Mouse (Mus musculus) embryonic fibroblast, embryonic 13.5 days (primary cell): ENCODE data around the gene Rplp2. TPM values are rescaled to one million over a fixed set of nuclear protein-coding genes. Genes with fewer than 3 reads are reported as not detected.
"Not testable (repeated sequence)": the region's sequence is repeated elsewhere in the genome, so short reads cannot be mapped to it uniquely, and the experiment has no call there.

Source experiments
- H3K27ac ChIP-seq: 2 replicates; pipeline ENCODE4 v1.5.1; 2012; ENCODE audit warnings: low read length, control low read depth, inconsistent platforms; ENCODE audit not compliant: insufficient read depth
- H3K4me1 ChIP-seq: 2 replicates; pipeline ENCODE4 v1.6.1; 2011; ENCODE audit warnings: low read length; ENCODE audit not compliant: control insufficient read depth, insufficient read depth
- H3K4me3 ChIP-seq: 2 replicates; pipeline ENCODE4 v1.5.1; 2011; ENCODE audit warnings: mild to moderate bottlenecking, control low read depth, low read length; ENCODE audit not compliant: insufficient read depth
- CTCF ChIP-seq: IDR thresholded peaks from 2 replicates; pipeline ENCODE4 v1.5.1; 2011; ENCODE audit warnings: mild to moderate bottlenecking, control low read depth, low read length, moderate library complexity, borderline replicate concordance; ENCODE audit not compliant: insufficient read depth
- POLR2A ChIP-seq: IDR thresholded peaks from 2 replicates; pipeline ENCODE4 v1.6.1; 2011; ENCODE audit warnings: low read depth, mild to moderate bottlenecking, control low read depth, low read length, moderate library complexity
- polyA plus RNA-seq: library from polyadenylated mRNA; stranded (reverse); fragments of >200 nt; gene quantifications from 2 replicates; pipeline ENCODE4 v1.2.4, GENCODE M21; 2011; ENCODE audit warnings: low read depth; ENCODE audit not compliant: missing spikeins, insufficient read length

Gene Rplp2
- polyA plus RNA-seq, 1 experiment = 1,600 TPM

DNA sequence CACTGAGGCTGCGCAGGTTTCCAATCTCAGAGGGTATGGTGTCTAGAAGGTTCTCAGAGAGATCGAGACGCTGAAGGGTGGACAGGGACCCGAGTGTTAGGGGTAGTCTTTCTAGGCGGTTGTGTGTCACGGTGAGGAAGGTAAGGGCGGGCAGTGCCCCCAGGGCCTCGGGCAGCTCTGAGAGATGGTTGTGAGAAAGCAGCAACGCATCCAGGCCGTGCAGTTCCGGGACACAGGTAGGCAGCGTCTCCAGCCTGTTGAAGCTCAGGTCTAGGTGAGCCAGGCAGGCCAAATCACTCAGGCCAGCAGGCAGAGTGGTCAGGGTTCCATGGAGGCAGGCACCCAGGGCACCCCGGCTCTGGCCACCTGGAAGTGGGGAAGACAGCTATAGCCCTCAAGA, 5.0 kb upstream of the Rplp2 start:
- TF ChIP-seq CTCF (no peak), POLR2A (no peak)
- H3K4me3 ChIP-seq = peak overlapping the region; percentile 63
- peaks cover 3% of the 10 kb centered on the region; the same call in 1 of the 2 replicates for H3K4me1 ChIP-seq
- H3K27ac ChIP-seq = no peak overlapping the region

DNA sequence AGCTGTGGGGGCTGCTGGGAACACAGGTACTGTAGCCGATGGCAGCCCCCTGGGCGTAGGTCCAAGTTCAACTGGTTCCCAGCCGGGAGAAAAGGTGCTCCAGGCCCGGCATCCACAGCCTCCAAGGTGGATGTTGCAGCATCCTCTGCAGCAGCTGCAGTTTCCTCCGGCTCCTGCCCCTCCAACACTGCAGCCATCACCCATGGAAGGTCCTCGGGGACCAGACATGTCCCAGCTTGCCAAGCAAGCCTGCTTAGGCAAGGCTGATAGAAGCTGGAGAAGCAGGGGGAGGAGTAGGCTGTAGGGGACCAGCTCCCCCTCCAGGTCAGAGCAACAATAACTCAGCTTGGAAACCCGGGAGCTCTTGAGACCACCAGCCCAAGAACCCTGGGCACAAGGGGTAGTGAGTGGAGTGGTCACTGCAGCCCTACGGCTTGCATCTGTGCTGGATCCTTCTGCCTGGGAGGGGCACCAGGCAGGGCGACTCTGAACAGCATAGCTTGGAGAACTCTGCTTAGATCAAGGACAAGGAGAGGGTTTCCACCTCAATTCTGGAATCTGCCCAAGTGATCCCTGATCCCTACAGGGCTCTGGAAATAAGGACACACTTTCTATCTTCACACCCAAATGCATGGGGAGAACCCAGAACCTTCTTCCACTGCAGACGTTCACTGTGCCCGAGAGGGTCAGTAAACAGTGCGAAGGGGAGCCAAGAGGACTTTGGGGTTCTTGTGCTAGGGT, 3.9 kb upstream of the Rplp2 start:
- TF ChIP-seq CTCF (peak; percentile 39; the same call in 1 of the 2 replicates), POLR2A (peak; percentile 80)
- Histone ChIP-seq H3K27ac (peak overlapping the region; percentile 3; the same call in 1 of the 2 replicates), H3K4me3 (peak overlapping the region; percentile 63), H3K4me1 (peaks cover 3% of the 10 kb centered on the region; the same call in 1 of the 2 replicates)

DNA sequence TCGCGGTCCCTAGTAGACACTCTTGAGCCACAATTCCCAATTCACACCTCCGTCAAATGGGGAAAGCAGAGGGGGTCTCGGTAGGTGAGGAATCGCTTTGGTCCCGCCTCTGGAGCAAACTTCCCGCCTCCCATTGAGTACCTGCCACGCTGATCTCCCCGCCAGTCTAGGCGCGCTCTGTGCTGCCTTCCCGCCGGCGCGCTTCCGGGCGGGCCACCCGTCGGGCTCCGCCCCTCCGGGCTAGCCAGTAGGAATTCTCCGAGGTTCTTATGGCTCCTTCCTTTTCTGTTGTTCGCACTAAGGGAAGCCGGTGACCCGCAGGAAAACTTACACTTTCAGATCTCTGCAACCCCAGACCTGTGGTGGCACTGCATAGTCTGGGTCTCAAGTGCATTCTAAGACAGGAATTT, 3.3 kb upstream of the Rplp2 start, which contains the start of gene Pidd1:
Gene Pidd1 (minus strand): TSS at position 198 of the 410 bp plus-strand sequence.
- peaks cover 5% of the 10 kb centered on the region for H3K4me1 ChIP-seq
- H3K4me3 ChIP-seq = peak within 1 kb of the TSS; percentile 63
- peak within 1 kb of the TSS; percentile 3; the same call in 1 of the 2 replicates for H3K27ac ChIP-seq
- peak; percentile 67 for TF ChIP-seq POLR2A
- TF ChIP-seq CTCF = no peak

DNA sequence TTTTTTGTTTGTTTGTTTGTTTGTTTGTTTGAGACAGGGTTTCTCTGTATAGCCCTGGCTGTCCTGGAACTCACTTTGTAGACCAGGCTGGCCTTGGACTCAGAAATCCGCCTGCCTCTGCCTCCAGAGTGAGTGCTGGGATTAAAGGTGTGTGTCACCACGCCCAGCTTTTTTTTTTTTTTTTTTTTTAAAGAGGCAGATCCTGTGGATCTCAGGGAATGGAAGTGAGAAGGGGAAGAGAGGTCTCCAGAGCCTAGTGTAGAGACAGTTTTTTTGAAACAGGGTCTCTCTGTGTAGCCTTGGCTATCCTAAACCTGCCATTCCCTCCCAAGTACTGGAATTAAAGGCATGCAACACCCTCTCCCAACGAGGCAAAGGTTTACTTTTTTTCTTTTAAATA, 796 bp upstream of the Rplp2 start:
- not testable (repeated sequence) for H3K4me3 ChIP-seq, H3K4me1 ChIP-seq, H3K27ac ChIP-seq

DNA sequence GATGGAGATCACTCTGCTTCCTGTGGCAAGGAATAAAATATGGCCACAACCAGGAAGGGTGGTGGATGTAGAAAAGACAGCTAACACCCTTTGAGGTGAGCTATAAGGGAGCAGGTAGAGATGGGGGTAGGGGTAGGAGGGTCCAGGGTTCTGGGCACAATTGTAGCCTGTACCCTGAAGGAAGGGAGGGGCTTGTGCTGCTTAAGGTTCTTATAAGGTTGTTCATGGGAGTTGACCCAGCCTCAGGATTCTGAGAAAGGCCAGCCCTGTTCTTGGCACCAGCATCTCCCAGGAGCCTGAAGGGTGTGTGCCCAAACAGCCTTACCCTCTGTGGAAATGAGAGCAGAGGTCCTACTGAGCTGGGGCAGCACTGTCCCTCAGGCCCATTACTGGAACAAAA, 4.8 kb downstream of the Rplp2 start:
- H3K27ac ChIP-seq = no peak overlapping the region
- peaks cover 8% of the 10 kb centered on the region for H3K4me1 ChIP-seq
- H3K4me3 ChIP-seq = no peak overlapping the region
- TF ChIP-seq CTCF = no peak
- no peak for TF ChIP-seq POLR2A

DNA sequence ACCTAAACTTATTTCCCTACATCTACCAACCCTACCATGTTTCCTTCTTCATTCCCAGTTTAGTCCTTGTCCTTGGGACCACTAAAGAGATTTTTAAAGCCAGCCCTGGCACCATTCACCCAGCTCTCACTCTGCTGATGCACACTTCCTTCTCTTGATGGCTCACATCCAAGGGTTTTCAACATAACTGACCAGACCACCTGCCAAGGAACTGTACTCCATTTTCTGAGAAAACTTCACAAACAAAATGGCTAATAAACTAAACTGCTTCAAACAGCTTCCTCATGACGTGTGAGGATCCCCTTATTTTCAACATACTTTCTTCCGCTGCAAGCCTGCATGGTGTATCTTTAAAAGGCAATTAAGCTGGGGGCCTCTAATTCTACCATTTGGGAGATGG, 6.5 kb downstream of the Rplp2 start:
- peaks cover 8% of the 10 kb centered on the region for H3K4me1 ChIP-seq
- H3K4me3 ChIP-seq = no peak overlapping the region
- TF ChIP-seq CTCF = no peak
- TF ChIP-seq POLR2A = no peak
- no peak overlapping the region for H3K27ac ChIP-seq

DNA sequence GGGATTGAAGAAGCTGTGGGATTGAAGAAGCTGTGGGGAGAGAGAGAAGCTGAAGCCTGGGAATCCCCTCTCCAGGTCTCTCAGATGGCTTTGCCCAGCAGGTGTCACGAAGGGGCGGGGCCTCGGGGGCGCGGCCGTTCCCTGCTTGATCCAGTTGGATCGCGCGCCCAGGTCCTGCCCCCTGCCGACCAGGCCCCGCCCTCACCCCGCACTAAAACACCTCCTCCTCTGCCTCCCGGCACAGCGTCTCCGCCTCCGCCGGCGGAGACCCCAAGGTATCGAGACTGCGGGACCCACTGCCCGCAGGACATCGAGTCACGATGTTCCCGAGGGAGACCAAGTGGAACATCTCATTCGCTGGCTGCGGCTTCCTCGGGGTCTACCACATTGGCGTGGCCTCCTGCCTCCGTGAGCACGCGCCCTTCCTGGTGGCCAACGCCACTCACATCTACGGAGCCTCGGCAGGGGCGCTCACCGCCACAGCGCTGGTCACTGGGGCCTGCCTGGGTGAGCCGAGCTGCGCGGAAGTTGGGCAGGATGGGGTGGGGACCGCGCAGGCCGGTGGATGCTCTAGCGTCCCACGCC, 7.9 kb downstream of the Rplp2 start, which contains the start of gene Pnpla2:
Gene Pnpla2 (plus strand): TSS at position 232 of the 585 bp plus-strand sequence.
- no peak within 1 kb of the TSS for H3K27ac ChIP-seq
- 0 out of 2 replicates have a peak, but pooled peaks cover 3% of the 10 kb centered on the region for H3K4me1 ChIP-seq
- peak; percentile 94 for TF ChIP-seq POLR2A
- no peak for TF ChIP-seq CTCF

DNA sequence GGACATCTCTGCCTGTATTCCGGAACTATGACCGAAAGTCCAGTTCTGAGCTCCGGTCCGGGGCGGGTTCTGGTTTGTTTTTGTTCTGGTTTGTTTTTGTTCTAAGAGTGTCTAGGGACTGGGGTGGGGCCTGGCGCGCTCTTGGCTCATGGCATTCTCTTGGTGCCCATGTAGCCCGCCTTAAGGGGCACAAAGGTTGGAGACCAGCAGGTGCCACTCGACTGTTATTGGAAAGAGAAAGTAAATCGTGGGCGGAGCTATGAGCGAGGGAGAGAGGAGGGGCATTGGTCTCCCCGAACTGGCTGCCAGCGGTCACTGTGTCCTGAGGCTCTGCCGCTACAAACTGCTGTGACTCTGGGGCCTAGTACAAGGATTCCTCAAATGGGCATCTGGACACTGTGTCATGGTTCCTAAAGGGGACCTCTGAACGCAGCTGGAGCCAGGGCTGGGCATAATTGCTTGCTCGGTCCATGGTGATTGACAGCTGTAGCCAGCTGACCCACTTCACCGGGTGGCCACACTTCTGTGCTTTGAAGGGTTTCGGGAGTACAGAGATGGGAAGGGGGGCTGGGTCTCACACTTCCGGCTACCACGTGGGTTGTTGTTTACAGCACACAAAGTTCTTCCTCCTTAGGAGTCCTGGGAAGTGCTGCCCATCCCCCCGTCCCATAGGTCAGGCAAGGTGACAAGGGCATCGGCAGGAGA, 8.6 kb downstream of the Rplp2 start:
- TF ChIP-seq CTCF = no peak
- TF ChIP-seq POLR2A = 0 out of 2 replicates have a peak, but pooled peaks have one; percentile 28
- Histone ChIP-seq H3K4me3 (peak overlapping the region; percentile 81), H3K4me1 (0 out of 2 replicates have a peak, but pooled peaks cover 3% of the 10 kb centered on the region), H3K27ac (no peak overlapping the region)

More for the DNA sequence above, 7.9 kb downstream of the Rplp2 start, which contains the start of gene Pnpla2:
- peak within 1 kb of the TSS; percentile 81 for H3K4me3 ChIP-seq

DNA sequence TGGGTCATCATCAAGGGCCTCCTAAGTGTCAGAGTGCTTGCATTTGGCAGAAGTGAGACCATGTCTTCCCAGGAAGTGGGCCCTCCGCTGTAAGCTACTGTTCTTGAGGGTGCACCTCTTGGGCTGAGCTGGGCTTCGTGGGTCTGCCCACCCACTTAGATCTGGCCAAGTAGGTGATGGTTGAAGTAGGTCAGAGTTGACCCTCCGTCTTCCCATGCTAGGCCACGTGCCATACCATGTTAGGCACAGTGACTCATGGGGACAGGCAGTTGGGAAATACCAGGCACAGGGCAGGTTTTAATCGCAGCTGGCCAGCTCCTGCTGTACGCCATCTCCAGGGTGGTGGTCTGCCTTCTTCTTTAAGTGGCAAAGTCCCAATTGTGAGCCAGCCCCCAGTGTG, 9.6 kb downstream of the Rplp2 start:
- Histone ChIP-seq H3K4me3 (no peak overlapping the region), H3K27ac (no peak overlapping the region), H3K4me1 (0 out of 2 replicates have a peak, but pooled peaks cover 3% of the 10 kb centered on the region)
- TF ChIP-seq POLR2A (no peak), CTCF (no peak)
